Mouse (Mus musculus) cerebellum, adult 2 months (tissue): ENCODE measurements at regions not wholly inside any gene's neighbourhood (a gene's known extent, or its start where the extent isn't known, plus 50 kb on each side); places are given as distances from the start of the nearest gene placed in this dataset.

Source experiments
- DNase-seq, 2 experiments: peaks; one replicate each; pipeline ENCODE4 v3.0.0; 2021
- H3K27ac ChIP-seq: fragments of 200-500 bp; 2 replicates; pipeline ENCODE4 v1.5.1; 2012; ENCODE audit warnings: low read length, control low read depth, inconsistent platforms; ENCODE audit not compliant: insufficient read depth
- H3K27me3 ChIP-seq: fragments of 200-500 bp; 2 replicates; pipeline ENCODE4 v1.6.1; 2012; ENCODE audit warnings: inconsistent platforms, mild to moderate bottlenecking, low read length, moderate library complexity; ENCODE audit not compliant: control insufficient read depth, insufficient read depth
- H3K4me1 ChIP-seq: fragments of 200-500 bp; 2 replicates; pipeline ENCODE4 v1.6.1; 2011; ENCODE audit warnings: low read length; ENCODE audit not compliant: control insufficient read depth, insufficient read depth
- H3K4me3 ChIP-seq: fragments of 200-500 bp; replicated peaks from 2 replicates; pipeline ENCODE3; 2011; ENCODE audit warnings: mild to moderate bottlenecking, low read depth, low read length, control low read depth; ENCODE audit not compliant: insufficient read depth
- CTCF ChIP-seq: fragments of 200-500 bp; IDR thresholded peaks from 2 replicates; pipeline ENCODE4 v1.5.1; 2011; ENCODE audit warnings: low read depth, mild to moderate bottlenecking, control low read depth, low read length, moderate library complexity, borderline replicate concordance; ENCODE audit not compliant: insufficient read depth
- POLR2A ChIP-seq: fragments of 200-500 bp; IDR thresholded peaks from 2 replicates; pipeline ENCODE4 v1.6.1; 2011; ENCODE audit warnings: low read length, control low read depth, borderline replicate concordance; ENCODE audit not compliant: insufficient read depth
- WGBS: fragments of 180-500 bp; shearing (Covaris S2); methylation state at CpG from one replicate; pipeline ENCODE4 v1.1.7; 2018; 5-methylcytosine and 5-hydroxymethylcytosine counted together

GRCm38 (mm10) chr15:25468478-25468877 lies 54.9 kb upstream of the Basp1 start:
- no peak for TF ChIP-seq POLR2A
- TF ChIP-seq CTCF = no peak
- 85% methylated on average over 2 of the region's 2 CpGs for WGBS
- no peak for DNase-seq

GRCm38 (mm10) chr15:25469185-25469845 lies 55.8 kb upstream of the Basp1 start:
- TF ChIP-seq CTCF (no peak), POLR2A (no peak)
- 79% methylated on average over 16 of the region's 16 CpGs for WGBS
- H3K27ac ChIP-seq = no peak overlapping the region
- no peaks in the 10 kb centered on the region for H3K4me1 ChIP-seq
- no peaks in the 10 kb centered on the region for H3K27me3 ChIP-seq
- H3K4me3 ChIP-seq = no peak overlapping the region
- no peak for DNase-seq

More at GRCm38 (mm10) chr15:25468478-25468877, 54.9 kb upstream of the Basp1 start:
- H3K4me3 ChIP-seq = no peak overlapping the region
- no peaks in the 10 kb centered on the region for H3K4me1 ChIP-seq
- H3K27me3 ChIP-seq = no peaks in the 10 kb centered on the region
- no peak overlapping the region for H3K27ac ChIP-seq

GRCm38 (mm10) chr15:25471331-25471730 lies 57.8 kb upstream of the Basp1 start:
- DNase-seq = no peak
- Histone ChIP-seq H3K27ac (no peak overlapping the region), H3K4me1 (no peaks in the 10 kb centered on the region), H3K4me3 (no peak overlapping the region), H3K27me3 (no peaks in the 10 kb centered on the region)
- WGBS = 87% methylated on average over 5 of the region's 5 CpGs
- no peak for TF ChIP-seq POLR2A
- no peak for TF ChIP-seq CTCF

- WGBS = 96% methylated on average over 3 of the region's 3 CpGs
These were observed 59.7 kb upstream of the Basp1 start for GRCm38 (mm10) chr15:25473201-25473710.

GRCm38 (mm10) chr15:25474096-25474495 lies 60.5 kb upstream of the Basp1 start:
- DNase-seq = no peak
- 88% methylated on average over 3 of the region's 3 CpGs for WGBS
- no peaks in the 10 kb centered on the region for H3K27me3 ChIP-seq
- H3K4me3 ChIP-seq = no peak overlapping the region
- no peaks in the 10 kb centered on the region for H3K4me1 ChIP-seq
- TF ChIP-seq POLR2A (no peak), CTCF (no peak)
- no peak overlapping the region for H3K27ac ChIP-seq

More at GRCm38 (mm10) chr15:25473201-25473710, 59.7 kb upstream of the Basp1 start:
- Histone ChIP-seq H3K4me3 (no peak overlapping the region), H3K4me1 (no peaks in the 10 kb centered on the region), H3K27ac (no peak overlapping the region), H3K27me3 (no peaks in the 10 kb centered on the region)
- no peak for TF ChIP-seq POLR2A
- TF ChIP-seq CTCF = no peak
- DNase-seq = no peak

GRCm38 (mm10) chr15:25482586-25482985 lies 69.0 kb upstream of the Basp1 start:
- no peak for DNase-seq
- WGBS = 69% methylated on average over 3 of the region's 3 CpGs
- H3K27ac ChIP-seq = no peak overlapping the region
- TF ChIP-seq CTCF (no peak), POLR2A (no peak)
- H3K4me1 ChIP-seq = no peaks in the 10 kb centered on the region
- no peak overlapping the region for H3K4me3 ChIP-seq
- H3K27me3 ChIP-seq = no peaks in the 10 kb centered on the region

- no peak overlapping the region for H3K27ac ChIP-seq
- 77% methylated on average over 9 of the region's 9 CpGs for WGBS
- TF ChIP-seq POLR2A (no peak), CTCF (no peak)
- no peaks in the 10 kb centered on the region; the same call in 1 of the 2 replicates for H3K4me1 ChIP-seq
- DNase-seq = no peak
- no peak overlapping the region for H3K4me3 ChIP-seq
- H3K27me3 ChIP-seq = no peaks in the 10 kb centered on the region
These were observed 71.8 kb upstream of the Basp1 start for GRCm38 (mm10) chr15:25485372-25485771.

GRCm38 (mm10) chr15:25486158-25486557 lies 72.6 kb upstream of the Basp1 start:
- WGBS = 78% methylated on average over 7 of the region's 7 CpGs
- TF ChIP-seq POLR2A (no peak), CTCF (peak; percentile 16; the same call in 1 of the 2 replicates)
- Histone ChIP-seq H3K27ac (no peak overlapping the region), H3K4me3 (no peak overlapping the region), H3K4me1 (no peaks in the 10 kb centered on the region; the same call in 1 of the 2 replicates), H3K27me3 (no peaks in the 10 kb centered on the region)
- DNase-seq = peak in 1 of 2 experiments; percentile 6
